Mouse (Mus musculus): ENCODE data around the gene Mrps35. TPM values are rescaled to one million over a fixed set of nuclear protein-coding genes. Genes with fewer than 3 reads are reported as not detected.

Mrps35 gene
- polyA plus RNA-seq (2015; fragmentation: Illumina TruSeq; extraction: RNeasy Lipid Tissue Mini Kit (QIAGEN cat#74804); ENCODE audit: insufficient read depth, low read depth, low replicate concordance), result 11.3 TPM

DNA sequence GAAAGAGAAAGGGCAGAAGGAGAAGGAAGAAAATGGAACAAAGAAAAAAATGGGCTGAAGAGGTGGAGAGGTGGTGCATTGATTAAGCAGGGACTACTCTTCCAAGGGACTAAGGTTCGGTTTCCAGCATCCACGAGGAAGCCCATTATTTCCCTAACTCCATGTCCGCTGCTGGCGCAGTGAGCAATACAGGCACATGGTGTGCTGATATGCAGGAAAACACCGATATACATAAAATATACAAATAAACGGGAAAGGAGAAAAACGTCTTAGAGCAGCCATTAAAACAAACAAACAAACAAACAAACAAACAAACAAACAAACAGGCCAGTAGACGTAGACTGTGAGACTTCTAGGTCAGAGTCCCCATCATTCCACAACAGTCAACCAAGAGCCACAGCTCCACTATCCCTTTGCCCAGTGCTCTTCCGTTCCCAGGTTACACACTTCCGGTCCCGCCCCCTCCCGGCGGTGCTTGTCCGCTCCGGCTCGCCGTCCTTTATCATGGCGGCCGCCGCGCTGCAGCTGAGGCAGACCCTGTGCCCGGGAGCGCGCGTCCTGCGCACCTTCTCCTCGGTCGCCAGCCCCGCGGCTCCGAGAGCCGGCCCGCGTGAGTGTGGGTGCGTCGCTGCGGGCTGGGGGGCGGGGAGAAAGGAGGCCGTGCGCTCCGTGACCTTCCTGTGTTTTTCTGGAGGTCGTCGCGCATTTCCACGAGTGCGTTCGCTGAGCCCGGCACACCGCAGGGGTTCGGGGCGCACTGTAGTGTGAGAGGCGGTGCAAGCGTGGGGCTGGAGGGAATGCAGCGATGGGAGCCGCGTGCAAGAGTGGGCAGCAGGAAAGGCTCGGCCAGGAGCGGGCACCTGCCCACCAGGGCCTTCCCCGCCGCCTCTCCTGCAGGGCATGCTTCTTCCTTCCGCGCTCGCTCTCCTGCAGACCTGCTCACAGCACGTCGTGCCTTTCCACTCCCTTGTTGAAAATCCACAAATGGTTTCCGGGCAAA is at the start of gene Mrps35:
TSS of gene Mrps35 (plus strand) at position 474 of the 1,000 bp plus-strand sequence.

DNA sequence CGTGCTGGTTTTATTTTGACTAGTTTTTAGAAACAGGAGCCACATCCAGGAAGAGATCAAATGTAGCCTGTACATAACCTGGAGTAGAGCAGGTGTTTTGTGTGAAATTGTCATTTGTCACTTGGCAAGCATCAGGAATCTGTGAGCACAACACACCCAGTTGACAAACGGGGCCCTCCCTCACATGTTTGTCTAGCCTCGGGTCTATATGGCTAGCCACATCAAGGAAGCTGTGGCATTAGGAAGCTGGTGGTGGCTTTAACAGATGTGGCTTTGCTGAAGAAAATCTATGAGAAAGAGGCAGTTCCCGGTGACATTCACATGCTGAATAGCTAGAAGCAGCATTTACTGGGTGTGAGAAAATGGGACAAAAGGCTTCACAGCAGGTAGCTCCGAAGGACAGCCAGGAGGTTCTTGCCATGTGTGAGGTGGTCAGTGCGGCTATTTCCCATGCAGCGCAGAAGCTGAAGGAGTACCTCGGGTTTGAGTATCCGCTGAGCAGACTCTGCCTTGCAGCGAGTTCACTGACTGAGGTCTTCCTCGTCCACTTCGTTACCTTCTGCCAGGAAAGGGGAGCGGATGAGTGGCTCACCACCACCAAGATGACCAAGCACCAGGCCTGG is 10.2 kb upstream of the Mrps35 start, which contains the start of gene Rep15:
TSS of gene Rep15 (plus strand) at position 282 of the 623 bp plus-strand sequence.

DNA sequence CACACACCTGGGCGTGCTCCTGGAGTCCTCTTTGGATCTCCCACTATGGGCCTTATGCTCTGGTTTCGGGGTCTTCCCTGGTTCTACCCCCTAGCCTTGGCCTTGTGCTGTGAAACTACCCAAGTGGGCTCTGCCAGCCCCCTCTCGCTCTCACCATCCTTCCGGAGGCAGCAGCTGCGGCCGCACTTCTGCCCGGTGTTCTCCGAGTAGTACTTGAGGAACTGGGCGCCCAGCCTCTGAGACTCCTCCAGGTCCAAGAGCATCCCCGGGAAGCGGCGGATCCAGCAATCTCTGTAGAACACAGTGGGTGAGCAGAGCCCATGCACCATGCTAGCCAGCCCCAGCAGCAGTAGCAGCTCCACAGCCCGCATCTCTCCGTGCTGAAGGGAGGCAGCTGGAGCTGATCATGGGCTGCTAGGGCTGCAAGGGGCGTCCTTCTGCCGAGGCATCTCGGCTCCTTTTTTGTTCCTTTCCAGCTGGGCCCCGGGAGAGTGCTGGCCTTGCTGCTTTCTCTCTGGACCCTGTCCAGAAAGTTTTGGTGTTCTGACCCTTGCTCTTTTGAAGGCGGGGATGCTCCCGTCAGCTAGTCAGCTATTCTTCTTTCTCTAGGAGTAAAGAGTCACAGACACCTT is 44.1 kb downstream of the Mrps35 start, which contains the start of gene Mansc4:
TSS of gene Mansc4 (minus strand) at position 439 of the 632 bp plus-strand sequence.

DNA sequence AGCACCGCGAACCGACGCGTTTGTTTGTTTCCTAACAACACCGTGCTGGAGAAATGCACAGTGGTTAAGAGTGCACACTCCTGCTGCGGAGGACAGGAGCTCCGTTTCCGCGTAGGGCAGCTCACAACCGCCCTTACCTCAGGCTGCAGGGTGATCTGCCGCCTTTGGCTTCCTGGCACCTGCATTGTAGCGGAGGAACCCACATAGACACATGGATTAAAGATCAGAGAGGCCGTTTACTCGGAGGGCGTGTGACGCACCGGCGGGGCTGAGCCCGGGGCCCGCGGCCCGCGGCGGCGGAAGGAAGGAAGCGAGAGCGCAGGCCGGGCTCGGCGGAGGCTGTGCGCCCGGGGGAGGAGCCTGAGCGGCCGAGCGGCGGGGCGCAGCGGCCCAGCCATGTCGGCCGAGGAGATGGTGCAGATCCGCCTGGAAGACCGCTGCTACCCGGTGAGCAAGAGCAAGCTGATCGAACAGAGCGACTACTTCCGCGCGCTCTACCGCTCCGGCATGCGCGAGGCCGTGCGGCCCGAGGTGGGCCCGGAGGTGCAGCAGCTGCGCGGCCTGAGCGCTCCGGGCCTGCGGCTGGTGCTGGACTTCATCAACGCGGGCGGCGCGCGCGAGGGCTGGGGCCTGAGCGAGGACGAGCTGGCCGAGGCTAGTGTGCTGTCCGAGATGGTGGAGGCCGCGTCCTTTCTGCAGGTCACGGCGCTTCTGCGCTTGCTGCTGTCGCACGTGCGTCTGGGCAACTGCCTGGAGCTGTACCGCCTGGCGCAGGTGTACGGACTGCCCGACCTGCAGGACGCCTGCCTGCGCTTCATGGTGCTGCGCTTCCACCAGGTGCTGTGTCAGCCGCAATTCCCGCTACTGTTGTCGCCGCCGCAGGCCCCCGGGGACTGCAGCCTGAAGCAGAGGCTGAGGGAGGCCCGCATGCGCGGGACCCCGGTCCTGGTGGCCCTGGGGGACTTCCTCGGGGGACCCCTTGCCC is 48.9 kb downstream of the Mrps35 start, which contains the start of gene Klhl42:
TSS of gene Klhl42 (plus strand) at position 244 of the 985 bp plus-strand sequence.

Other genes with a start within 250 kb of the Mrps35 start
- gene Arntl2, start 246.7 kb upstream of the Mrps35 start, polyA plus RNA-seq (2015; fragmentation: Illumina TruSeq; extraction: RNeasy Lipid Tissue Mini Kit (QIAGEN cat#74804); ENCODE audit: insufficient read depth, low read depth, low replicate concordance), result 6.5 TPM
- gene Smco2, start 192.7 kb upstream of the Mrps35 start, polyA plus RNA-seq (2015; fragmentation: Illumina TruSeq; extraction: RNeasy Lipid Tissue Mini Kit (QIAGEN cat#74804); ENCODE audit: insufficient read depth, low read depth, low replicate concordance), result not detected
- gene Ppfibp1, start 154.3 kb upstream of the Mrps35 start, polyA plus RNA-seq (2015; fragmentation: Illumina TruSeq; extraction: RNeasy Lipid Tissue Mini Kit (QIAGEN cat#74804); ENCODE audit: insufficient read depth, low read depth, low replicate concordance), result 13.8 TPM
- not detected for gene 1700034J05Rik, start 88.3 kb upstream of the Mrps35 start, polyA plus RNA-seq (2015; fragmentation: Illumina TruSeq; extraction: RNeasy Lipid Tissue Mini Kit (QIAGEN cat#74804); ENCODE audit: insufficient read depth, low read depth, low replicate concordance)
- not detected for gene Rep15, start 10.2 kb upstream of the Mrps35 start, polyA plus RNA-seq (2015; fragmentation: Illumina TruSeq; extraction: RNeasy Lipid Tissue Mini Kit (QIAGEN cat#74804); ENCODE audit: insufficient read depth, low read depth, low replicate concordance)
- gene Mansc4, start 44.3 kb downstream of the Mrps35 start, polyA plus RNA-seq (2015; fragmentation: Illumina TruSeq; extraction: RNeasy Lipid Tissue Mini Kit (QIAGEN cat#74804); ENCODE audit: insufficient read depth, low read depth, low replicate concordance), result not detected
- gene Klhl42, start 48.6 kb downstream of the Mrps35 start, polyA plus RNA-seq (2015; fragmentation: Illumina TruSeq; extraction: RNeasy Lipid Tissue Mini Kit (QIAGEN cat#74804); ENCODE audit: insufficient read depth, low read depth, low replicate concordance), result 1.8 TPM
- gene Pthlh, start 221.4 kb downstream of the Mrps35 start, polyA plus RNA-seq (2015; fragmentation: Illumina TruSeq; extraction: RNeasy Lipid Tissue Mini Kit (QIAGEN cat#74804); ENCODE audit: insufficient read depth, low read depth, low replicate concordance), result 1.0 TPM